ENCODE assay signal across 16 mouse cellular contexts in the genomic region with DNA sequence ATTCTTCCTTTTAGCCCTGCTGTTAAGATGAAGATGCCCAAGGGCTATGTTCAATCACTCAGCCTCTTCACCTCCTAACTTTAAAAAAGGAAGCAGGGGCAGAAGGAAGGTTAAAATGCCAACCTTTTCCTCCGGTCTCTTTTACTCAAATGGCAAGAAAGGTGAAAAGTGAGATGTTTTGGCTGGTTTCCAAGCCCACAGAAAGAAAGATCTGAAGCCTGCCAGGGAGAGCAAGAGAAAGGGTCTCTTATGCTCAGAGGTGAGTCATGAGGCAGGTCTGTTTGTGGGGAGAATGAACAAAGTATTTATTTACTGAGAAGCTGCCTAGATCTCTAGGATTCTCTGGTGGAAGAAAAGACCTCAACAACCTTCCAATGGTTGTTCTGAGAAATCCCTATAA.
"Had no signal": no experiment of that assay in that cellular context is flagged by ENCODE, and none has a peak within 500 bp of the region (broad histone marks: within the 10 kb centered on the region; RNA-seq: fewer than 3 reads in every experiment).

No protein-coding gene starts in this region.

- ATAC-seq: liver, postnatal 0 days; midbrain, embryonic 13.5 days; midbrain, embryonic 15.5 days had no signal

- H3K9ac ChIP-seq: liver, postnatal 0 days; midbrain, embryonic 13.5 days; midbrain, embryonic 15.5 days; neural tube, embryonic 12.5 days; stomach, embryonic 15.5 days had no signal

- H3K36me3 ChIP-seq: midbrain, embryonic 13.5 days; midbrain, embryonic 15.5 days; neural tube, embryonic 12.5 days; stomach, embryonic 15.5 days had no signal

- H3K4me1 ChIP-seq: megakaryocyte, embryonic 14.5 days; midbrain, embryonic 13.5 days; midbrain, embryonic 15.5 days; neural tube, embryonic 12.5 days; stomach, embryonic 15.5 days had no signal

- H3K4me3 ChIP-seq: megakaryocyte, embryonic 14.5 days; midbrain, embryonic 13.5 days; midbrain, embryonic 15.5 days; neural tube, embryonic 12.5 days; stomach, embryonic 15.5 days had no signal

- H3K9me3 ChIP-seq: midbrain, embryonic 13.5 days; midbrain, embryonic 15.5 days; neural tube, embryonic 12.5 days; stomach, embryonic 15.5 days had no signal

- DNase-seq: liver, postnatal 0 days; lung, adult 2 months; lung, postnatal 14 days; lung, postnatal 36 days; right cerebral cortex, postnatal 14 days; thymus, adult 18-20 months; thymus, postnatal 25 days; thymus, postnatal 4 days had no signal

- H3K27me3 ChIP-seq: megakaryocyte, embryonic 14.5 days; midbrain, embryonic 13.5 days; midbrain, embryonic 15.5 days; neural tube, embryonic 12.5 days; stomach, embryonic 15.5 days had no signal

- H3K27ac ChIP-seq: macrophage; midbrain, embryonic 13.5 days; midbrain, embryonic 15.5 days; neural tube, embryonic 12.5 days; stomach, embryonic 15.5 days; stomach, postnatal 0 days had no signal

- H3K4me2 ChIP-seq: midbrain, embryonic 11.5 days; midbrain, embryonic 13.5 days; midbrain, embryonic 15.5 days; neural tube, embryonic 12.5 days; stomach, embryonic 15.5 days had no signal
